Mouse (Mus musculus) forebrain, embryonic 10.5 days (tissue): ENCODE data around the gene Tmem260. TPM values are rescaled to one million over a fixed set of nuclear protein-coding genes. Genes with fewer than 3 reads are reported as not detected.
A peak's percentile ranks its signal among the peaks of the same experiment; 100 is the strongest.

Experiments used
- DNase-seq: peaks from one replicate; pipeline ENCODE4 v3.0.0-alpha.2; 2017; ENCODE audit warnings: low spot score; ENCODE audit errors: extremely low spot score
- H3K27ac ChIP-seq: fragments of 300-500 bp; sonication (generic); 2 replicates; pipeline ENCODE4 v1.5.1; 2016; ENCODE audit warnings: mild to moderate bottlenecking
- H3K27me3 ChIP-seq: fragments of 300-500 bp; sonication (generic); 2 replicates; pipeline ENCODE4 v1.6.1; 2016; ENCODE audit warnings: mild to moderate bottlenecking; ENCODE audit not compliant: poor library complexity, severe bottlenecking
- H3K36me3 ChIP-seq: fragments of 300-500 bp; sonication (generic); replicated peaks from 2 replicates; pipeline ENCODE4 v1.6.1; 2016; ENCODE audit warnings: mild to moderate bottlenecking, moderate library complexity
- H3K4me1 ChIP-seq: fragments of 300-500 bp; sonication (generic); 2 replicates; pipeline ENCODE4 v1.6.1; 2016
- H3K4me3 ChIP-seq: fragments of 300-500 bp; sonication (generic); 2 replicates; pipeline ENCODE4 v1.5.1; 2016; ENCODE audit warnings: mild to moderate bottlenecking, moderate library complexity
- H3K9me3 ChIP-seq: fragments of 300-500 bp; sonication (generic); 2 replicates; pipeline ENCODE4 v1.6.1; 2016; ENCODE audit warnings: mild to moderate bottlenecking, moderate library complexity
- WGBS: fragments of 180-500 bp; shearing (Covaris S2); methylation state at CpG from one replicate; pipeline ENCODE4 v1.1.7; 2016; 5-methylcytosine and 5-hydroxymethylcytosine counted together
- polyA plus RNA-seq: library from polyadenylated mRNA; unstranded; fragments of >200 nt; fragmentation: Nextera tagmentation; extraction: Ambion mirVana; gene quantifications from 2 replicates; pipeline ENCODE4 v1.2.1, GENCODE M21; 2016

Gene Tmem260
- polyA plus RNA-seq, 1 experiment from 2014 or later, result 18.7 TPM

- no peak for DNase-seq
- Histone ChIP-seq H3K36me3 (peaks cover 13% of the 10 kb centered on the region), H3K27me3 (peaks cover 62% of the 10 kb centered on the region), H3K4me1 (peaks cover 15% of the 10 kb centered on the region), H3K27ac (no peak overlapping the region), H3K4me3 (no peak overlapping the region), H3K9me3 (no peaks in the 10 kb centered on the region)
- 92% methylated on average over 7 of the region's 7 CpGs for WGBS
Observed at GRCm38 (mm10) chr14:48502573-48502972, 56.6 kb downstream of the Tmem260 start.

- Histone ChIP-seq H3K4me3 (peak overlapping the region; percentile 23; the same call in 1 of the 2 replicates), H3K4me1 (peaks cover 15% of the 10 kb centered on the region), H3K27ac (peak overlapping the region; percentile 72), H3K9me3 (no peaks in the 10 kb centered on the region), H3K27me3 (peaks cover 76% of the 10 kb centered on the region), H3K36me3 (peaks cover 10% of the 10 kb centered on the region)
- 22% methylated on average over 18 of the region's 18 CpGs for WGBS
- peak; percentile 33 for DNase-seq
Observed at GRCm38 (mm10) chr14:48503691-48504565, 58.0 kb downstream of the Tmem260 start.

- Histone ChIP-seq H3K27ac (peak overlapping the region; percentile 72), H3K36me3 (peaks cover 16% of the 10 kb centered on the region), H3K27me3 (peaks cover 82% of the 10 kb centered on the region), H3K4me1 (peaks cover 15% of the 10 kb centered on the region), H3K9me3 (no peaks in the 10 kb centered on the region), H3K4me3 (peak overlapping the region; percentile 23; the same call in 1 of the 2 replicates)
- no peak for DNase-seq
- 17% methylated on average over 9 of the region's 9 CpGs for WGBS
Observed at GRCm38 (mm10) chr14:48504566-48504950, 58.6 kb downstream of the Tmem260 start.

DNA sequence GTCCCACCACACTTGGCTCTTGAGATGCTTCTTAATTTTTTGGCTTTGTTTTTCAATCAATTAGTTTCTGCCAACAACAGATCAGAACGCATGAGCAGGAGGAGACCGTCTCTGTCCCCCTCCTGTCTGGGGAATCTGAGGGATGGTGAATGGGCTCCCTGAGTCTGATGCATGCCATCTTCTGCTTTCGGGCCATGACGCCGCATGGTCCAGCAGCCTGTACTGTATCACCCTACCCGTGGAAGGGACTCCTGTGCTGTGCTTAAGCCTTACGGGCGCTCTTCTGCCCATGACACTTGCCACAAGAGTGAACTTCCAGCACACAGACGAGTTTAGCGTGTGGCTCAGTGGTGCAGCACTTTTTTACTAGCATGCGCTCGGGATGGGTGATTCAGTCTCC, 59.7 kb downstream of the Tmem260 start:
- H3K36me3 ChIP-seq, result peaks cover 21% of the 10 kb centered on the region
- H3K4me3 ChIP-seq, result no peak overlapping the region
- H3K9me3 ChIP-seq, result no peaks in the 10 kb centered on the region
- WGBS, result 95% methylated on average over 12 of the region's 12 CpGs
- H3K27ac ChIP-seq, result no peak overlapping the region
- peak; percentile 7 for DNase-seq
- peaks cover 93% of the 10 kb centered on the region for H3K27me3 ChIP-seq
- H3K4me1 ChIP-seq, result peaks cover 24% of the 10 kb centered on the region

GRCm38 (mm10) chr14:48507376-48507775, 61.5 kb downstream of the Tmem260 start:
- DNase-seq, result peak; percentile 11
- H3K36me3 ChIP-seq, result peaks cover 21% of the 10 kb centered on the region
- H3K27me3 ChIP-seq, result peaks cover 100% of the 10 kb centered on the region

DNA sequence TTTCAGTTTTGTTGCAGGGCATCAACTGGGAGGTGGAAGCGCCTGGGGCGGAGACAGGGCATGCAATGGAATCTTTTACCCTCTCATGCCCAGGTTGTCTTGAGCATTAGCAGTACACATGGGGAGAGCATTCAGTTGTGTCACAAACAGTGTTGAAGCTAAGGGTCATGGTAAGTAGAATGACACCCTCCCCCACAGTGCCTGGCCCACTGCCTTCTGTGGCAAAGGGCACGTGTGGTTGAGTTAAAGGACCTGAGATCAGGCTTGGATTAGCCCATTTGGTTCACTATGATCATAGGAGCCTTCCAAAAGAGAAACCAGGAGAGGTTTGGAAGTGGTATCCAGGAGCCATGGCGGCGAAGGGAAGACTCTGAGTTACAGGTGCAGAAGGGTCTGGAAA, 63.2 kb downstream of the Tmem260 start:
- no peak overlapping the region for H3K4me3 ChIP-seq
- WGBS, result 93% methylated on average over 5 of the region's 5 CpGs
- H3K27me3 ChIP-seq, result peaks cover 84% of the 10 kb centered on the region
- H3K27ac ChIP-seq, result no peak overlapping the region
- no peak for DNase-seq
- H3K4me1 ChIP-seq, result peaks cover 55% of the 10 kb centered on the region
- H3K36me3 ChIP-seq, result peaks cover 21% of the 10 kb centered on the region
- no peaks in the 10 kb centered on the region for H3K9me3 ChIP-seq

More at GRCm38 (mm10) chr14:48507376-48507775, 61.5 kb downstream of the Tmem260 start:
- no peak overlapping the region for H3K27ac ChIP-seq
- no peaks in the 10 kb centered on the region for H3K9me3 ChIP-seq
- 87% methylated on average over 8 of the region's 8 CpGs for WGBS
- peaks cover 42% of the 10 kb centered on the region for H3K4me1 ChIP-seq
- no peak overlapping the region for H3K4me3 ChIP-seq

- peaks cover 58% of the 10 kb centered on the region for H3K4me1 ChIP-seq
- peak; percentile 79 for DNase-seq
- no peak overlapping the region for H3K4me3 ChIP-seq
- H3K9me3 ChIP-seq, result no peaks in the 10 kb centered on the region
- peak overlapping the region; percentile 22; the same call in 1 of the 2 replicates for H3K27ac ChIP-seq
- peaks cover 84% of the 10 kb centered on the region for H3K27me3 ChIP-seq
- peaks cover 12% of the 10 kb centered on the region for H3K36me3 ChIP-seq
- 23% methylated on average over 12 of the region's 12 CpGs for WGBS
Observed at GRCm38 (mm10) chr14:48513098-48513823, 67.3 kb downstream of the Tmem260 start.

DNA sequence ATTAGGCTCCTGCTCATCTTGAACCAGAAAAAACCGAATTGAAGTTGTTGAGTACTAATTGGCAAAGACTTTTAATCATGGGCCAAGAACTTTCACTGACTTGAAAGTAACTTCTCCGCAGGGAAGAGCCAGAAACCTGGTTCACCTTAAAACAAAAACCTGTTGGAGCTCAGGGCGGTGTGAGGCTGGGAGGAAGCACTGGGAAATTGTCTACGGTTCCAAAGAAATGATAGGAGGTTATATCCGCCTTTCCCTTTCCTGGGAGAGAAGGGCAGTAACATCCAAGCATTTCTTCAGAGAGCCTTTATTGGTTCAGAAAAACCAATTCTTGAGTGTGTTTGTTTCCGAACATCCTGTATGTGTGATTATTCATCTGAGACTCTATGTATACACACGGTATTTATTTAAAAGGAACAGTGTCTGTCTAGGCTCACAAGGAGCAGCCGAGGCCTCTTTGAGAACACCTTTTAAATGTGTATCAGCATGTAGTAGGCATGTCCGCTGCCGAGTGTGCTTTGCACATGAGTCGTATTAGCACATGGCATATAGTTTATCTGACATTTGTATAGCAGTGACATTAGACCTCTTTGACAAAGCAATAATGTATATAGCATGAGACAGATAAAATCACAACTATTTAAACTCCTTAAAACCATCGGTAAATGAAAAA, 68.0 kb downstream of the Tmem260 start:
- H3K27ac ChIP-seq, result peak overlapping the region; percentile 16; the same call in 1 of the 2 replicates
- H3K4me3 ChIP-seq, result 0 out of 2 replicates have a peak overlapping the region, but pooled peaks have one; percentile 13
- no peak for DNase-seq
- peaks cover 84% of the 10 kb centered on the region for H3K27me3 ChIP-seq
- peaks cover 58% of the 10 kb centered on the region for H3K4me1 ChIP-seq
- peaks cover 11% of the 10 kb centered on the region for H3K36me3 ChIP-seq
- 52% methylated on average over 12 of the region's 12 CpGs for WGBS
- H3K9me3 ChIP-seq, result no peaks in the 10 kb centered on the region

GRCm38 (mm10) chr14:48514620-48515019, 68.7 kb downstream of the Tmem260 start:
- 46% methylated on average over 7 of the region's 7 CpGs for WGBS
- no peak for DNase-seq
- Histone ChIP-seq H3K27ac (peak overlapping the region; percentile 68), H3K36me3 (peaks cover 5% of the 10 kb centered on the region), H3K4me1 (peaks cover 58% of the 10 kb centered on the region), H3K4me3 (no peak overlapping the region), H3K27me3 (peaks cover 84% of the 10 kb centered on the region), H3K9me3 (no peaks in the 10 kb centered on the region)

GRCm38 (mm10) chr14:48515538-48515937, 69.6 kb downstream of the Tmem260 start:
- Histone ChIP-seq H3K4me1 (peaks cover 50% of the 10 kb centered on the region), H3K4me3 (no peak overlapping the region), H3K9me3 (no peaks in the 10 kb centered on the region), H3K36me3 (no peaks in the 10 kb centered on the region), H3K27me3 (peaks cover 84% of the 10 kb centered on the region), H3K27ac (no peak overlapping the region)
- 78% methylated on average over 8 of the region's 8 CpGs for WGBS
- no peak for DNase-seq

DNA sequence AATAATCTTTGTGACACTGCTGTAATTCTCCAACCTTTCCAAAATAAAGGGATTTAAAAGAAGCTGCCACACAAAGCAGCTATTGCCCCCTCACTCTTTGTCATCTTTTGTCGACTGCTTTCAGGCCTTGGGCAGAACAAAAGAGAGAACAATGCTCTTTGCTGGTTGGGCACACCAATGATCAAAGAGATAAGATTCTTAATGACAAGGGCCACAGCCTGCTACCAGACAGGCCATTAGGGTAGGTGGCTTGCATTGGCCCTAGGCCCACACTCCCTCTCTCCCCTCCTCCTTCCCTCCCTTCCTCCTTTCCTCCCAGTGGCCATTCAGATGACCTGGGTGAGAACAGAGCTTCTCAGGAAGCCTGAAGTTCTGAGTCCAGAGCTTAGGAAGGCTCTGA, 77.4 kb downstream of the Tmem260 start:
- peaks cover 89% of the 10 kb centered on the region for H3K27me3 ChIP-seq

GRCm38 (mm10) chr14:48524135-48524534, 78.2 kb downstream of the Tmem260 start:
- peak; percentile 33 for DNase-seq
- Histone ChIP-seq H3K36me3 (no peaks in the 10 kb centered on the region), H3K4me3 (no peak overlapping the region), H3K4me1 (peaks cover 26% of the 10 kb centered on the region), H3K9me3 (no peaks in the 10 kb centered on the region), H3K27ac (no peak overlapping the region), H3K27me3 (peaks cover 89% of the 10 kb centered on the region)
- WGBS, result 54% methylated on average over 9 of the region's 9 CpGs

More for the DNA sequence above, 77.4 kb downstream of the Tmem260 start:
- peak overlapping the region; percentile 16; the same call in 1 of the 2 replicates for H3K27ac ChIP-seq
- DNase-seq, result no peak
- H3K4me1 ChIP-seq, result peaks cover 26% of the 10 kb centered on the region
- no peak overlapping the region for H3K4me3 ChIP-seq
- H3K36me3 ChIP-seq, result no peaks in the 10 kb centered on the region
- WGBS, result 11% methylated on average over 1 of the region's 1 CpGs
- H3K9me3 ChIP-seq, result no peaks in the 10 kb centered on the region
